ENCODE assay signal across 19 mouse cellular contexts in the genomic region with DNA sequence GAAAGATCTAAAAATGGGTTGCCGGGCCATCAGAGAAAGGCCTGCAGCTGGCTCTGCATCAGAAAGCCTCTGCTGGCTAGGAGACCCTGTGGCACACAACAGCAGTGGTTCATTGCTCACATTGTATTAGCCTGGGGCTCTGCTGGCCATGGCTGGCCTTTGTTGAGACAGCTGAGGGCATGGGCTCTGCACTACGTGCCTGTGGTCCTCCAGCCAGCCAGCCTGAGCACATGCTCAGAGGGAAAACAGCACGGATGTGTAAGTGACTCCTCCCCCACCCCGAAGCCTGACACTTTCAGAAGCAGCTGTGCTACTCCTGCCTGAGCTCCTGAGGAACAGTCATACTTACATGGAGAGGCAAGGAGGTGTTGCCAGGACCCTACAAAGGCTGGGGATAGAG. TPM values are rescaled to one million over a fixed set of nuclear protein-coding genes. Genes with fewer than 3 reads are reported as not detected.
A peak's percentile ranks its signal among the peaks of the same experiment; 100 is the strongest.
DNase-seq lines count a peak whose midpoint lies in the region; ATAC-seq lines count a peak whose summit lies in the region.
"Had no signal": no experiment of that assay in that cellular context is flagged by ENCODE, and none has a peak within 500 bp of the region (broad histone marks: within the 10 kb centered on the region; RNA-seq: fewer than 3 reads in every experiment).

No protein-coding gene starts in this region.

- H3K36me3 ChIP-seq in limb, embryonic 12.5 days = no peaks in the 10 kb centered on the region
- H3K36me3 ChIP-seq: embryonic facial prominence, embryonic 12.5 days; heart, embryonic 13.5 days; midbrain, embryonic 15.5 days; neural tube, embryonic 13.5 days had no signal

- peaks cover 65% of the 10 kb centered on the region for H3K27me3 ChIP-seq in limb, embryonic 12.5 days
- H3K27me3 ChIP-seq: embryonic facial prominence, embryonic 12.5 days had no signal

- ATAC-seq in limb, embryonic 12.5 days (ENCODE audit: insufficient number of reproducible peaks, insufficient read depth, low FRiP score, low TSS enrichment, low read depth) = 0 out of 2 replicates have a peak, but pooled peaks have one; percentile 71
- ATAC-seq in megakaryocyte progenitor cell, adult 5-6 weeks (replicated peaks; ENCODE audit: poor library complexity) = no peak
- ATAC-seq: liver, postnatal 0 days; midbrain, embryonic 15.5 days had no signal

- H3K4me3 ChIP-seq in limb, embryonic 12.5 days (replicated peaks) = no peak overlapping the region
- H3K4me3 ChIP-seq: embryonic facial prominence, embryonic 12.5 days; heart, embryonic 13.5 days; midbrain, embryonic 15.5 days; neural tube, embryonic 13.5 days had no signal

- 26% methylated on average over 4 of the region's 4 CpGs for WGBS in limb, embryonic 12.5 days

- 0 out of 2 replicates have a peak overlapping the region, but pooled peaks have one; percentile 17 for H3K27ac ChIP-seq in limb, embryonic 12.5 days
- H3K27ac ChIP-seq: embryonic facial prominence, embryonic 12.5 days; heart, embryonic 13.5 days; macrophage; midbrain, embryonic 15.5 days; neural tube, embryonic 13.5 days had no signal

- H3K4me2 ChIP-seq in limb, embryonic 12.5 days = no peak overlapping the region
- H3K4me2 ChIP-seq: embryonic facial prominence, embryonic 12.5 days; heart, embryonic 13.5 days; midbrain, embryonic 15.5 days; neural tube, embryonic 13.5 days had no signal

- H3K9ac ChIP-seq in limb, embryonic 12.5 days (replicated peaks) = no peak overlapping the region
- H3K9ac ChIP-seq: embryonic facial prominence, embryonic 12.5 days; heart, embryonic 13.5 days; liver, postnatal 0 days; midbrain, embryonic 15.5 days; neural tube, embryonic 13.5 days had no signal

- DNase-seq in embryo, embryonic 10 days (ENCODE audit: low spot score) = peak; percentile 33
- no peak for DNase-seq in embryo, embryonic 9.5 days (ENCODE audit: extremely low spot score)
- DNase-seq in layer of hippocampus, postnatal 36 days = peak; percentile 6 to 9
- no peak for DNase-seq in layer of hippocampus, adult 9-10 months (ENCODE audit: low spot score)
- DNase-seq in Muller cell, postnatal 12 days (ENCODE audit: inconsistent ontology term) = peak; percentile 66
- no peak for DNase-seq in cerebellum, postnatal 14 days
- DNase-seq: cerebellum, adult 8-10 months; gastrocnemius, postnatal 36 days; kidney, adult 18-20 months; liver, postnatal 0 days had no signal

- peaks cover 17% of the 10 kb centered on the region for H3K4me1 ChIP-seq in limb, embryonic 12.5 days (replicated peaks)
- H3K4me1 ChIP-seq: heart, embryonic 13.5 days; midbrain, embryonic 15.5 days had no signal

- H3K9me3 ChIP-seq in limb, embryonic 12.5 days = no peaks in the 10 kb centered on the region
- H3K9me3 ChIP-seq: embryonic facial prominence, embryonic 12.5 days; heart, embryonic 13.5 days; midbrain, embryonic 15.5 days; neural tube, embryonic 13.5 days had no signal

RNA-seq across cellular contexts. Expression of a gene that starts 46.0 kb away (rescaled TPM):
- total RNA-seq in layer of hippocampus, postnatal 36 days (2021) = under 1 TPM; 0.15 TPM
- polyA plus RNA-seq in limb, embryonic 12.5 days (2016; fragmentation: Nextera tagmentation; extraction: Ambion mirVana) = 1.4 and 1.7 TPM in 2 replicates
- total RNA-seq in megakaryocyte progenitor cell, adult 5-6 weeks (2015) = not detected in 2 replicates
- not detected in 2 replicates for total RNA-seq in megakaryocyte progenitor cell, adult 5-6 weeks (2017)
- total RNA-seq: CH12.LX; hematopoietic stem cell, adult 5-6 weeks had no signal
- polyA plus RNA-seq: macrophage had no signal

Comparison
In these comparisons a context has a peak if more than half of its experiments do, and no peak if none do; other contexts are left out.
1. DNase-seq: peak in embryo, embryonic 10 days (single experiment), layer of hippocampus, postnatal 36 days (2 of 2) and Muller cell, postnatal 12 days (single experiment); none in embryo, embryonic 9.5 days (single experiment), layer of hippocampus, adult 9-10 months (single experiment) and cerebellum, postnatal 14 days (0 of 2).